Mouse (Mus musculus) C2C12 (cell line): ENCODE data around the gene Lmtk3. TPM values are rescaled to one million over a fixed set of nuclear protein-coding genes. Genes with fewer than 3 reads are reported as not detected.

Experiments used
- H3K27me3 ChIP-seq: one replicate; pipeline ENCODE4 v1.6.1; 2011; ENCODE audit not compliant: control insufficient read depth, insufficient read depth, insufficient read length
- H3K36me3 ChIP-seq: one replicate; pipeline ENCODE4 v1.6.1; 2011; ENCODE audit not compliant: control insufficient read depth, insufficient read depth
- H3K4me3 ChIP-seq: one replicate; pipeline ENCODE4 v1.5.1; 2011; ENCODE audit warnings: mild to moderate bottlenecking, control low read depth; ENCODE audit not compliant: poor library complexity, insufficient read depth, severe bottlenecking
- H3K79me2 ChIP-seq: one replicate; pipeline ENCODE4 v1.6.1; 2011; ENCODE audit not compliant: control insufficient read depth, insufficient read depth
- H3K79me3 ChIP-seq: one replicate; pipeline ENCODE4 v1.6.1; 2011; ENCODE audit warnings: low read depth, control low read depth
- H3ac ChIP-seq: one replicate; pipeline ENCODE3; 2011; ENCODE audit warnings: low read depth; ENCODE audit not compliant: control insufficient read depth, insufficient read length
- CEBPB ChIP-seq: IDR thresholded peaks from one replicate; pipeline ENCODE4 v1.6.1; 2011; ENCODE audit warnings: low read depth, mild to moderate bottlenecking, control low read depth, moderate library complexity
- CTCF ChIP-seq: IDR thresholded peaks from one replicate; pipeline ENCODE4 v1.5.1; 2011; ENCODE audit not compliant: control insufficient read depth, insufficient read depth, insufficient read length
- FOSL1 ChIP-seq: IDR thresholded peaks from one replicate; pipeline ENCODE4 v1.8.0; 2011; ENCODE audit warnings: mild to moderate bottlenecking, low read length; ENCODE audit not compliant: poor library complexity, insufficient read depth, severe bottlenecking
- MAX ChIP-seq: IDR thresholded peaks from one replicate; pipeline ENCODE4 v1.6.1; 2011; ENCODE audit warnings: mild to moderate bottlenecking, control low read depth
- MYOD1 ChIP-seq: IDR thresholded peaks from one replicate; pipeline ENCODE4 v1.6.1; 2011; ENCODE audit warnings: low read depth; ENCODE audit not compliant: control insufficient read depth, insufficient read length
- MYOG ChIP-seq: IDR thresholded peaks from one replicate; pipeline ENCODE4 v1.6.1; 2011; ENCODE audit not compliant: control insufficient read depth, insufficient read length; ENCODE audit errors: extremely low read depth
- USF1 ChIP-seq: IDR thresholded peaks from one replicate; pipeline ENCODE4 v1.6.1; 2011; ENCODE audit warnings: low read depth, mild to moderate bottlenecking, control low read depth, moderate library complexity
- polyA plus RNA-seq: library from polyadenylated mRNA; unstranded; fragments of >200 nt; fragmentation: generic; extraction: Trizol; gene quantifications from one replicate; pipeline ENCODE4 v1.2.1, GENCODE M21; 2012; ENCODE audit warnings: missing spikeins

The Lmtk3 gene
- polyA plus RNA-seq, 1 experiment = 0.27 TPM

- Histone ChIP-seq H3K4me3 (no peak overlapping the region), H3ac (peak overlapping the region; percentile 31), H3K27me3 (peaks cover 51% of the 10 kb centered on the region), H3K79me3 (no peaks in the 10 kb centered on the region), H3K36me3 (no peaks in the 10 kb centered on the region), H3K79me2 (no peaks in the 10 kb centered on the region)
- TF ChIP-seq MYOD1 (no peak), CTCF (no peak), MAX (no peak), USF1 (no peak), CEBPB (no peak), MYOG (no peak)
Measured at GRCm38 (mm10) chr7:45785388-45786135, 2.0 kb downstream of the Lmtk3 start.

DNA sequence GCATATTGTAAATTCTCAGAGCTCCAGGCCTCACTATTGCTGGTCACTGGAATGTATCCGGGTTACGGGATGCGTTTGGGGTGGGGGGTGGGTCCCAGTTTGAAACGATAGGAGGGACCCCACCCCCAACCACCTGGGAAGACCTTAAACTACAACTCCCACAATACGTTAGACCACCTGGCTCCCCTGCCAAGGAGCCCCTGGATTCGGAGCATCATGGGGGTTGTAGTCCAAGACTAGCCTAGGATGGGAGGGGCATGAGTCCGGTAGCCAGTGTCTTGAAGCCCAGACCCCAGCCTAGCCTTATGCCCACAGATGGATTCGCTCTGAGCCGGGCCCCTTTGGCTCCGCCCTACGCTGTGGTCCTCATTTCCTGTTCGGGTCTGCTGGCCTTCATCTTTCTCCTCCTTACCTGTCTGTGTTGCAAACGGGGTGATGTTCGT lies 2.6 kb downstream of the Lmtk3 start:
- TF ChIP-seq MYOD1 (no peak), MAX (no peak), USF1 (no peak), FOSL1 (no peak), CEBPB (no peak), MYOG (no peak), CTCF (no peak)
- H3K4me3 ChIP-seq = no peak overlapping the region
- no peaks in the 10 kb centered on the region for H3K79me3 ChIP-seq

GRCm38 (mm10) chr7:45786661-45787413 lies 3.3 kb downstream of the Lmtk3 start:
- Histone ChIP-seq H3K4me3 (no peak overlapping the region), H3K36me3 (no peaks in the 10 kb centered on the region), H3ac (no peak overlapping the region), H3K79me3 (no peaks in the 10 kb centered on the region), H3K79me2 (no peaks in the 10 kb centered on the region), H3K27me3 (peaks cover 58% of the 10 kb centered on the region)
- TF ChIP-seq USF1 (no peak), MAX (no peak), CEBPB (no peak), FOSL1 (no peak), MYOG (no peak), CTCF (no peak), MYOD1 (no peak)

More for the DNA sequence above, 2.6 kb downstream of the Lmtk3 start:
- Histone ChIP-seq H3K36me3 (no peaks in the 10 kb centered on the region), H3K79me2 (no peaks in the 10 kb centered on the region), H3ac (no peak overlapping the region), H3K27me3 (peaks cover 57% of the 10 kb centered on the region)

DNA sequence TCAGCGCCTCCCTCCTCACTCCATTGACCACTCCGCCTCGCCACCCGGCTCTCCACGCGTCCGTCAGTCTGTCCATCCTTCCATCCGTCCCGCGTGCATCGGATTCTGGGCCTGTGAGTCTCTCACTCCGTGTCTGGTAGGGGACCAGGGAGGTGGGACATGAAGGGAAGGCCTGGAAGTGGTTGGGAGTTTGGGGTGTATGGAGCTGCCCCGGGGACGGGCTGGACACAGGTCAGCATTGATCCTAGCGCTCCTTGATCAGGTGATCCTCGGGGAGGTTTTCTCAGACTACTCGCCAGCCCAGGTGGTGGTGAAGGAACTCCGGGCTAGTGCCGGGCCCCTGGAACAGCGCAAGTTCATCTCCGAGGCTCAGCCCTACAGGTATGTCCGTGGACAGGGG lies 4.1 kb downstream of the Lmtk3 start:
- Histone ChIP-seq H3K4me3 (no peak overlapping the region), H3K79me2 (no peaks in the 10 kb centered on the region), H3K27me3 (peaks cover 66% of the 10 kb centered on the region), H3K36me3 (no peaks in the 10 kb centered on the region), H3K79me3 (no peaks in the 10 kb centered on the region), H3ac (no peak overlapping the region)
- TF ChIP-seq CTCF (no peak), MYOG (no peak), CEBPB (no peak), USF1 (no peak), FOSL1 (no peak), MYOD1 (no peak), MAX (no peak)

DNA sequence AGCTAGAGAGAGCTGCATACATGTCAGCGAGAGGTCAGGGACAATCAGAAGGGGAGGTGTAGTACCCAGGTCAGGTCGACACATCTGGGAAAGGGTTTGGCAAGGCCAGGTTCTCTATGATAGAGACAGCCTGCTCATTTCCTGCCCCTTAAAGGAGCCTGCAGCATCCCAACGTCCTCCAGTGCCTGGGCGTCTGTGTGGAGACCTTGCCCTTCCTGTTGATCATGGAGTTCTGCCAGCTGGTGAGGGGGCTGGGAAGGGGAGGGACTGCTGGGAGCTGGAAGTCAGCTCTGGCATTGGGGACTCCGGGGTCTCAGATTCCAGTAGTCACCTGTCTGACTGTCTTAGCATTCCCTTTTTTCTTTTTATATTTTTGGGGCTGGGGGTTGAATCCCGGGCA lies 7.2 kb downstream of the Lmtk3 start:
- Histone ChIP-seq H3K36me3 (no peaks in the 10 kb centered on the region), H3K4me3 (no peak overlapping the region), H3K27me3 (peaks cover 54% of the 10 kb centered on the region), H3ac (no peak overlapping the region), H3K79me3 (no peaks in the 10 kb centered on the region), H3K79me2 (no peaks in the 10 kb centered on the region)
- TF ChIP-seq MYOD1 = no peak
- no peak for TF ChIP-seq USF1
- TF ChIP-seq CTCF = no peak
- no peak for TF ChIP-seq MAX
- TF ChIP-seq CEBPB = no peak
- TF ChIP-seq MYOG = no peak
- TF ChIP-seq FOSL1 = no peak
